Mouse (Mus musculus): ENCODE data around the gene Rpsa.
A peak's percentile ranks its signal among the peaks of the same experiment; 100 is the strongest.
"Not testable (repeated sequence)": the region's sequence is repeated elsewhere in the genome, so short reads cannot be mapped to it uniquely, and the experiment has no call there.

The Rpsa gene

DNA sequence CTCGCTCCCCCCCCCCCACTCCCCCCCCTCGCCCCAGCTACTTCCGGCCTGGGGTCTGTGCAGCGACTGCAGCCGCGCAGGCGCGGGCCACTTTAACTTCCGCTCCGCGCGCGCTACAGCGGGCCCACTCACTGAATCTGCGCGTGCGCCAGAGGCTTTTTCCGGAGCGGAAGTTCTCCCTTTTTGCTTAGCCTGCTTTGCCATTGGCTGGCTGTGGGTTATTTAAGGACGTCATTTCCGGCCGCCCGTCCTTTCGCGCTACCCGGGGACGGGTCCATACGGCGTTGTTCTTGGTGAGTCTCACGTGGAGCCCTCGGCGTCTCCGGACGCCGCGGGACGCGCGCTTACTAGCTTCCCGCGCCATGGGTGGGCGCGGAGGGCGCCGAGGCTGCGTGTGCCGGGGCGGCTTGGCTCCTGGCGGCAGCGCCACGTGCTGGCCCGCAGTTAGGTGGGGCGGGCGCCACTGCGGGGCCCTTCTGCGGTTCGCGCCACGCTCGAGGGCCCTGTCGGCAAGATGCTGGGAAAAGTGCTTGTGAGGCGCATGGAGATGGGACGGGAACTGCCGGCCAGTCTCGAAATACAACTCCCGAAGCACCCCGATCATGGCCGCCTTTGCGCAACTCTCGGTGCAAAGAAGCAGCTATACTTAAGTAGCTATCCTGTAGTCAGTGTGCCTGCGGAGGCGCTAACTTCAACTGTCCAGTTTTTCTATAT lies at the start of gene Rpsa:
Gene Rpsa (plus strand): TSS at position 152 of the 714 bp plus-strand sequence.
- DNase-seq (ENCODE audit: low spot score): peak; percentile 98

DNA sequence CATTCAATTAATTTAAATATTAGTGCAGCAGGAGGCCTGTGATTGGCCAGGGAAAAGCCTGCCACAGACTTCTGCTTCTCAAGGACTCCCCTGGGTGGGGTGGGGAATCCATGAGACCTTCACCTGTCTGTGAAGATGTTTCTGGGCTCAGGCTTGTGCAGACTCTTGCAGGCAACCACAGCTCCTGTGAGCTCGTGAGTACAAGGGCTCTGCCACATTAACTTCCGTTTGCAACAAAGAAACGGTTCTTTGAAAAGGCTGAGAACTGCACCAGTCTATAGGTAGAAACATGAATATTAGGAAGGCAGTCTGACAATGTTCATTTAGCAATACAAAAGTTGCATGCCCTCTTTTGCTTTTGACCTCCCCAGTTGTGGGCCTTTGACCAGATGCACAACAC lies 49.2 kb upstream of the Rpsa start:
- DNase-seq (ENCODE audit: low spot score): no peak

DNA sequence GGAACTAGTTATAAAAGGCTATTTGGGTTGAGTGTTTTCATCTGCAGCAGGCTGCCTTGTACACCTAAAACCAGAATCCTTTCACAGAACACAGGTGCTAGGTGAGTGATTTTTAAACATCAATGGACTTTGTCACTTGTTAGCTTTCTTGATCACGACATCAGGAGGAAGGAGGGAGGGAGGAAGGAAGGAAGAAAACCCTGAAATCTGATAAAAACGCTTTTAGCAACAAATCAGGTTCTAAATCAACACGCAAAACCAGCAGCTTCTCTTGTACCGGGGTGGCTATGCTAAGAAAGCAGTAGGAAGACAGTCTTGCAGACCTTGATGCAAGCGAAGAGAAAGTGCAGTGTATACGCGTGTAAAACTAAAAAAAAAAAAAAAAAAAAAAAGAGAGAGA lies 47.6 kb upstream of the Rpsa start:
- DNase-seq (ENCODE audit: low spot score): no peak

DNA sequence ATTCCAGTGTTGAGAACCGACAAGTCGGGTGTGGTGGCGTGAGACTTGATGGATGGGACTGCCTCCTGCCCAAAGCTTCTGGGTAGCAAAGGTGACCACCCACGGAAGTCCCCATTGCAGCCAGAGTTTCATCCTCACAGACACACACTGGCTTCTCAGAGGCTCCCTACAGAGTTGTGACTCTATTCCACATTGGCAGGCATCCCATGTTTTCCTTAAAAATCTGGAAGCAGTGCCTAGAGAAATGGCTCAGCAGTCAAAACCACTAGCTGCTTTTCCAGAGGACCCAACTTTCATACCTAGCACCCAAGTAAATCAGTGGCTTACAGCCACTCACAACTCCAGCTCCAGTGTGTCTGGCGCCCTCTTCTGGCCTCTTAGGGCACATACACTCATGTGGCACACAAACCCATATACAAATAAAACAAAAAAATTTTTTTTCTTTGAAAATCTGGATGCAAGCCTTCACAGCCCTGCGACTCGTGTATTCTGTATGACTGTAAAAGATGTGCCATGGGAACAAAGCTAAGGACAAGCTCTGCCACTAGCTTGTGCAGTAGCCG lies 46.9 kb upstream of the Rpsa start:
- DNase-seq (ENCODE audit: low spot score): no peak

DNA sequence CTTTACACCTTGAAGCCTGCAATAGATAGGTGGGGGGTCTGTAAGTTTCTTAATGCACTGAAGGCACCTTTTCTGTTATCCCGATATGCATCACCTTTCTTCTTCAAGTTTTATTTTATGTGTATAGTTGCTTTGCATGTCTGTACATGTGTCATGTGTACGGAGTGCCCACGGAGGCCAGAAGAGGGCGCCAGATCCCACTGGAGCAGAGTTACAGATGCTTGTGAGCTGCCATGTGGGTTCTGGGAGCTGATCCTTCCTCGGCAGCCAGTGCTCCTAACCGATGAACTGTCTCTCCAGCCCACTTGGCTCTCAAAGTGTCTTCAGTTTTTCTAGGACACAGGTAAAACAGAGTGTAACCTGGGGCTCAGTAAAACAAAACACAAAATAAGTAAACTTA lies 46.2 kb upstream of the Rpsa start:
- DNase-seq (ENCODE audit: low spot score): no peak

DNA sequence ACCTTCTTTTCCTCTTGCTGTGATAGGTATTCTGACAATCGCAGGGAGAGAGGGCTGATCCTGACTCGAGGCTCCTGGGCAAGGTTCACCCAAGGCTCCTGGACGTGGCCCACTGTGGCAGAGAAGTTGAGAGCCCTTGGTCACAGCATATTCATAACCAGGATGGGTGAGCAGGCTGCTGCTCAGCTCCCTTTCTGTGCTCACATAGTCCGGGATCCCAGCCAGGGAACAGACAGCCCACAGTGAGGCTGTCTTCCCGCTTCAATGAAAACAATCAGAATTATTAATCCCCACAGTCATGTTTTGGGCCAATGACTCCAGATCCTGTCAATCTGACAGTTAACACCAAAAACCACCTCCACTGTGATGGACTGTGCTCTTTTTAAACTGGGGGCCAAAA lies 45.5 kb upstream of the Rpsa start:
- no peak for DNase-seq (ENCODE audit: low spot score)

DNA sequence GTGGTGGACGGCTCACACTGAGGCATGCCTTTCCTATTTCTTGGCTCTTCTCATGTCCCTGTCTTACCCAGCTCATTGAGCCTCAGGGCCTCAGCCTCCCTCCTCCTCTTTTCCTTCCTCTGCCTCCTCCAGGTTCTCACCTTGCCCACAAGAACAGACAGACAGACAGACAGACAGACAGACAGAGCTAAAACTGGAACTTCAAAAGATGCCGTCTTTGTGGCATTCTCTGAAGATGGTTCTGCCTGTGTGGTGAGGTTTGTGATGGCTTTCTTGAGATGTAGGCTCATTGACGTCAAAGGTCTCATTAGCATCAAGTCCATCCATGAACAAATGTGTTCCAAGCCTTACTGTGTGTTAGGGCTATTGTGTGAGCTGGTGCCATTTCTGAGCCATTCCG lies 44.8 kb upstream of the Rpsa start:
- DNase-seq (ENCODE audit: low spot score): no peak

DNA sequence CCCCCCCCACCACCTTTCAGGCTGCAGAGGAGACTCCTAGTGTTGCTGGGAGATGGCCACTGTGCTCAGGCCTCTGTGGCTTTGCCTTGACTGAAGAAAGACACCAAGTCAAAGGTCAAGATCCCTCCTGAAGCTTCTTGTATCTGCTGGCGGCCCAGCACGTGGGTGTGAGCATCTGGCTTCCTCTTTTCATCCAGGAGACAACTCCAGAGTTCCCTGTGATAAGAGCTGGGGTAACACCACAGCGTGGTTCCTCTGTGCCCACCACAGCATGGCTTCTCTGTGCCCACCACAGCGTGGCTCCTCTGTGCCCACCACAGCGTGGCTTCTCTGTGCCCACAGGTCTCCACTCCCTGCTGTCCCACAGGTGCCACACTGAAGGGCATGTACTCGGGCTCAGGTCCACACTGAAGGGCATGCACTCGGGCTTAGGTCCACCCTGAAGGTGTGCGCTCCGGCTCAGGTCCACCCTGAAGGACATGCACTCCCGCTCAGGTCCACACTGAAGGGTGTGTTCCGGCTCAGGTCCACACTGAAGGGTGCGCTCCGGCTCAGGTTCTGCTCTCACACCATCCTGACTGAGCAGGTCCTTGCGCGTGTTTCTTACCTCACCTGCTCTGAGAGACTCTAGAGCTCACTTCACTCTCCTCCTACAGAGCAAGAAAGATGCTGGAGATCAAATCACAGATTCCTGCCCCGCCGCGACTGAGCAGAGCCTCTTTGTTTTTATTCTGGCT lies 44.2 kb upstream of the Rpsa start:
- no peak for DNase-seq (ENCODE audit: low spot score)

DNA sequence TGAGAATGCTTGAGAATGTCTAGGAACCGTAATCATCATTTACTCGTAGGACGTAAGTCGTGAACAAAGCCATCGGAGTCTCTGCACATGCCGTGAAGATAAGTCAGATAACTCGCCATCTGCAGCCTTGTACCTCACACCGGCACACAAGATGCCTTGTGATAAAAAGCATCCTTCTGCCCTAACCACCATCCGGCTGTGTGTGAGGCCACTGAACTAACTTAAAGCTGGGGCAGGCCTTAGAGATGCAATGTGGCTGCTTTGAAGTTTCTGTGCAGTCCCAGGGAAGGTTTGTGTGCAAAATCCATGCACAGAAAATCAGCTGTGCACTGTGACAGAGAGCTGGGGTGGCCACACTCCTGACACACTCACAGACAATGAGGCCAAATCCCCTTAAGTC lies 43.1 kb upstream of the Rpsa start:
- no peak for DNase-seq (ENCODE audit: low spot score)

DNA sequence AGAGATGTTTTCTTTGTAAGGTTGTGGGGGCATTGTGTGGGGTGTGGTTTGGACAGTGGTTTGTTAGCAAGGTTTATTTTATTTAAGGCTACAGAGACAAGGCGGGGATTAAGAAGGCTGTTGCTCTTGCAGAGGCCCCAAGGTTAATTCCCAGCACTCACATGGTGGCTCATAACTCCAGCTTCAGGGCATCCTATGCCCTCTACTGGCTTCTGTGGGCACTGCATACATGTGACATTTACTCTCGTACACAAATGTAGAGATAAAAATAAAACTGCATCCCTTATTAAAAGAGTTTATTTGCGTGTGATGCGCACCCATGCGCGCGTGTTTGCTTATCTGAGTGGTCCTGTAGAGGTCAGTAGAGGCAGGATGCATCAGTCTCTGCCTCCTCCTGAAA lies 38.4 kb upstream of the Rpsa start:
- DNase-seq (ENCODE audit: low spot score): no peak

DNA sequence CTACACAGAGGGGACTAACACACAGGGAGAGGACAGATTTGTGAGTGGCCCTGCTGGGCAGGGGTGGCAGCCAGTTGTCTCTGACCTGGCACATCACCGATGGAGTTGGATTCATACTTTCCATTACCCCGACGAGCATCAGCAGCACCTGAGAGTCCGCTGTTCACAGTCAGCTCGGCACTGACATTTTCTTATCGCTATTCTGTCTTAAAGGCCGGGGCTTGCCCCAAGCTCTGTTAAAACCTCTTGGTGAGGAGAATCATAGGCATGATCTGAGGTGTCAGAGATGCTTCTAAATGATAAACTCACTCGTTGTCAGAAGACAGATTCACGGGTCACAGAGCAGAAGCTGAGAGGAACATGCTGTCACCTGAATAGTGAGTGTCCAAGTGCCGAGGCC lies 36.4 kb upstream of the Rpsa start:
- DNase-seq (ENCODE audit: low spot score): no peak

DNA sequence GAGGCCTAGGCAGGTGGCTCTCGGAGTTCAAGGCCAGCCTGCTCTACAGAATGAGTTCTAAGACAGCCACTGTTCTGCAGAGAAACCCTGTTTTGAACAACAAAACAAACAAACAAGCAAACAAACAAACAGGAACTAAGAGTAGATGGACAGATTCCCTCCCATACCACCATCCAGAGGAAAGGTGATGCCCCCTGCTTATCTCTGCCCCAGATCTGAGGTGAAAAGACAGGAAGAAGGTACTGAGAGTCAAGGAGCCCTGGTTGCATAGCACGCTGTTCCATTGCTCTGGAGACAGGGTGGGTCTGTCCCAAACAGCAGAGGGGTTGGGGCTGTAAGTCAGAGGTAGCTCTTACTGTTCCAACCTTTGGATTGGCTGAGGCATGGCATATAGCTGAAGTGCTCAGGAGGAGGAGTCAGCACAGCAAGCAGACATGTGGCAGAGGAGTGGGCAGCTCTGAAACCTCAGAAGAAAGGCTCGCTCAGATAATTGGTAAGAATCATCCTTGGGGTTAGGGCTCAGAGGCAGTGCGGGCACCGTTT lies 35.7 kb upstream of the Rpsa start, which contains the start of gene Ccr8:
Gene Ccr8 (plus strand): TSS at position 419 of the 543 bp plus-strand sequence.
- DNase-seq (ENCODE audit: low spot score): no peak

DNA sequence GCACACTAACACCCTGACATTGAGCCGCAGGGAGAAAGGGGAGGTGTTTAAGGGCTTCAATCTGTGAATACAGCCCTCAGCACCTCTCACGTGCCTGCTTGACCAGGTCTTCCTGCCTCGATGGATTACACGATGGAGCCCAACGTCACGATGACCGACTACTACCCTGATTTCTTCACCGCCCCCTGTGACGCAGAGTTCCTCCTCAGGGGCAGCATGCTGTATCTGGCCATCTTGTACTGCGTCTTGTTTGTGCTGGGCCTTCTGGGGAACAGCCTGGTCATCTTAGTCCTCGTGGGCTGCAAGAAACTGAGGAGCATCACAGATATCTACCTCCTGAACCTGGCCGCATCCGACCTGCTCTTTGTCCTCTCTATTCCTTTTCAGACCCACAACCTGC lies 33.8 kb upstream of the Rpsa start:
- no peak for DNase-seq (ENCODE audit: low spot score)

DNA sequence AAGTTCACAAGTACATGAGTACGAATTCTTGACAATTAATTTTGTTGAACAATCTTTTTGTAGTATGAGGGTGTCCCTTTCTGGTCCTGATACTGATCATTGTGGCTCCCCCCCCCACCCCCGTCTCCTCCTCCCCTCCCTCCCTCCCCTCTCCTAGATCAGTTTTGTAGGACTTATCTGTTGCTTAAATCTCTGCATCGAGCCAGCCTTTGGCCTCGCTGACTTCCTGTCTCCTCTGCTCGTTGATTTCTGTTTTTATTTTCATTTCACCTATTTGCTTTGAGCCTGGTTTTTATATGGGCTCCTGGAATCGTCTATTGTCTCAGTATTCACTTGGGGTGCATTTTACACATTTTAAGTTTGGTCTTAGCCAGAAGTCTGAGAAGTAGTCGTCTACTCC lies 31.6 kb upstream of the Rpsa start:
- DNase-seq (ENCODE audit: low spot score): no peak

DNA sequence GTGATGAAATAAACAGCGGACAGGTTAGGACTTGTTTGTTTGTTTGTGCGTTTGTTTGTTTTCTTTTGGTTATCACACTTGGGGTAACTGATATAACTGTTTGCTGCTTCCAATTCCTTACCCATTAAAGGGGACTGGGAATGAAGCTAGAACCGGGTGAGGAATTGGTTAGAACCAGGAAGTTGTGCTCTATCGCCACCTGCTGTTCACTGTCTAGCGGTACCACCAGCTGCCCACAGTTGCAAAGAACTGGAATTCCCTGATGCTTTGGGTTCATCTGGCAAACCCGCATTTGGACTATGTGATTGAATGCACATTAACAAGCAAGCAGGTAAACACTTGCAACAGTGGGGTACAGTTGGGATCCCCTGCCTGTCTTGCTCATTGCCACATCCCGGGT lies 28.8 kb upstream of the Rpsa start:
- peak; percentile 74 for DNase-seq (ENCODE audit: low spot score)

DNA sequence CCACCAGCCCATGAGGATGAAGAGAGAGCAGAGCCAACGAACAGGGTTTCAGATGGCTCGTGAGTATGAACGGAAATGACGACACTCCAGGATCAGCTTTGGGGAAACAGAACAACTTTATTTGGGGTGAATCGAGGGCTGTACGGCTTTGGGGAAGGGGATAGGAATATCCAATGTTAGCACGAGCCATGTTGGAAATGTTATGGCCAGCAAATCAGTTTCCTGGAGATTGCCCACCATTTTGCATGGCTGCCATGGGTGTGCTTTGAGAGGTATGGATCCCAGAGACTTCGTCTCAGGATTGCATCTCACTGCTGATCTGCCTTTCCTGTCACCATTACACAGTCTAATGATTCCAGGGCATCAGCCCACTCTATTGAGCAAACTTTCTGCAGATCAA lies 28.2 kb upstream of the Rpsa start:
- DNase-seq (ENCODE audit: low spot score): no peak

DNA sequence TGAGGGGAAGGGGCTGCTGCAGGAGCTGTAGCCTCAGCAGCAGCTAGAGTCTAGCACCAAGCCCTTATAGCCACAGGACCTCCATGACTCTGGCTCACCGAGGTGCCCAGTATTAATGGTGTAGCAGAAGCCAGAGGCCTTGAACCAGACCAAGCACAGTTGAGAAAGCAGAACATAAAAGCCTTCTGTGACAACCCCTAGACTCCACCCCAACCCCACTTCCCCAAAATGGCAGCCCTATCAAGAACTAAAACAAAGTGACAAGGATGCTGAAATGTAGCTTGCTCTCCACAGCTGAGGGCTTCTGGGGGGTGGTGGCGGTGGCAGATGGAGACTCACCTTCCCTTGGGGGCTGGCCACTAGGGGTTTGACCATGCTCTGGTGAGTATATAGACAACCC lies 26.3 kb upstream of the Rpsa start:
- DNase-seq (ENCODE audit: low spot score): no peak

DNA sequence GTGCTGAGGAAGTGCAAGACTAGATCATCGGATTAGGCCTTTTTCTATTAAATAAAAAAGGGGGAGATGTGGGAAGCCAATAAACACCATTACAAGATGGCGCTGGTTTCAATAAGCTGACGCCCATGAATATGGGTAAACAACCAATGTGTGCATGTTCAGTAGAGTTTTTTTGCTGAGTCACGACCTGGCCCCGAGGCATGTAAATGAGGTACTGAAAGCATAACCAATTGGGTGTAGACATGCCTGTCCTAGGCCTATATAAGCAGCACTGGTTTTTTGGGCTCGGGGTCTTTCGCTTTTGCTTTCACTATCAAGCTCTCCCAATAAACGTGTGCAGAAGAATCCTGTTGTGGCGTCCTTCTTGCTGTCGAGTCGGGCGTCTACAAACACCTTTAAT lies 18.5 kb upstream of the Rpsa start:
- not testable (repeated sequence) for DNase-seq (ENCODE audit: low spot score)

DNA sequence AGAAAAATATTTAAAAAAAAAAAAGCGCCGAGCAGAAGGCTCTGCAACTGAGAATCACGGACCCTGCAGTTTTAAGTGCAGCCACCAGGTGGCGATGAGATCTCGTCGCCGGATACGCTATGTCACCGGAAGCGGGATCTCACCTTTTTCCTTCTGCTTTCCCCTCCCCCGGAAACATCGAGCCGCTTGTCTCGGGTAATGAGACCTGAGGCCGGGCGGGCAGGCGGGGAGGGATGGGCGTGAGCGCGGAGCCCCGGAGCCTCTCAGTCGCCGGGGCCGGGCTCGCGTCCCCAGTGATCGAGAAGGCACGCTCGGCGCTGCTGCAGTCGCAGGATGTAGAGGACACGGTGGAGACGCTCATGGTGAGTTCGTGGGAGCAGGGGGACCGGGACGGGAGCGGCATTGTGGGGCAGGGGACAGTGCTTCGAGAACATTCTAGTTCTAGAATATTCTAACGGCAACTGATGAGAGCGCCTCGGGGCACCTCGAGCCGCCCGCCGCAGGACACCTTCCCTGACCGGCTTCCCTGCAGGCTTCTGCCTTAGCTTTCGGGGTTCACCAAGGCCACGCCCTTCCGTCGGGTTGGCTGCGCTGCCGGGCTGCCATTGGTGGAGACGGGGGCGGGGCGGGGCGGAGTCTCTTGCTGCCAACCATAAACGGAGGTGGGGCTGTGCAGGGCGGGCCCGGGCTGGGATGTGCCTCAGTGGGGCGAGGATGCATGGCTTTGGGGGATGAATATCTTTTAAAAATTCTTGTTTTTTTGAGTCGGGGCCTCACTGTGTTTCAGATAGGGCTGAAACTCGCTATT lies 17.1 kb upstream of the Rpsa start, which contains the start of gene Slc25a38:
Gene Slc25a38 (plus strand): TSS at position 164 of the 808 bp plus-strand sequence.
- DNase-seq (ENCODE audit: low spot score): peak; percentile 93

DNA sequence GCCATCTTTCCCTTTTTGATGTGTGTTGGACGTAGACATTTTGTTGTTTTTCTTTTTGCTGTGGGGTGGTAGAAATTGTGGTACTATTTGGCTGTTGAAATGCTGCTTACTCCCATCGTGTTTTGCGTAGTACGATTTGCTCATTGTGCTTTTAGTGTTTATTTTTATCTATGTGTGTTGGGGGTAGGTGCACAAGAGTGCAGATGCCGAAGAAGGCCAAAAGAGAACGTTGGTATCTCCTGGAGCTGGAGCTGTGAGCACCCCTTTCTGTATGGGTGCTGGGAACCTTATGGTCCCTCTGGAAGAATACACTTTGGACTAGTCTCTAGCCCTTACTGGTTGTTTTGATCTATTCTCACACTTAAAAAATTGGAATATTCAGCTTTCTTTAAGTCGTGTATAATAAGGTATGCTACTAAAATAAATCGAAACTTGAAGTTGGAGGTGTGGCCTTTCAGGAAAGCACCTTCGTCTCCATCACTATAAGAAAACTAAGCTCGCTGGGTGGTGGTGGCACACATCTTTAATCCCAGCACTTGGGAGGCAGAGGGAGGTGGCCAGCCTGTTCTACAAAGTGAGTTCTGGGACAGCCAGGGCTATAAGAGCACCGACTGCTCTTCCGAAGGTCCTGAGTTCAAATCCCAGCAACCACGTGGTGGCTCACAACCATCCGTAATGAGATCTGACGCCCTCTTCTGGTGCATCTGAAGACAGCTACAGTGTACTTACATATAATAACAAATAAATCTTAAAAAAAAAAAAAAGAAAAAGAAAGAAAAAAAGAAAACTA lies 16.1 kb upstream of the Rpsa start:
- no peak for DNase-seq (ENCODE audit: low spot score)

DNA sequence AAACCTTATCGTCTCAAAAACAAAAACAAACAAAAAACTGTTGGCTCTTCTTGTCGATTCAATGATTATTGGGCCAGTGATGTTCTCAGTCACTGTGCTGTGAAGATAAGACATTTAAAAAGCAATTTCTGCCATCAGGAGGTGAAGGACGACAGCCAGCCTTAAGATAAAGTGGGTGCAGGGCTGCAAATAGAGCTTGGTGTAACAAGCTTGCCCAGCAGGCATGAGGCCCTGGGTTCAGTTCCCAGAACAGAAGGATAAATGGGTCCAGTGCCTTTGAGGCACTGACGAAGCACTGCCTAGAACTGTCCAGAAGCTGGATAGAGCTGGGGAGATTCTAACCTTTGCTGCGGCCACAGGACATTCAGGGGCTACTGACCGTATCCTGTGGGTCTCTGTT lies 15.0 kb upstream of the Rpsa start:
- DNase-seq (ENCODE audit: low spot score): no peak

Measured in MN1 (cell line).